In the genomic region with DNA sequence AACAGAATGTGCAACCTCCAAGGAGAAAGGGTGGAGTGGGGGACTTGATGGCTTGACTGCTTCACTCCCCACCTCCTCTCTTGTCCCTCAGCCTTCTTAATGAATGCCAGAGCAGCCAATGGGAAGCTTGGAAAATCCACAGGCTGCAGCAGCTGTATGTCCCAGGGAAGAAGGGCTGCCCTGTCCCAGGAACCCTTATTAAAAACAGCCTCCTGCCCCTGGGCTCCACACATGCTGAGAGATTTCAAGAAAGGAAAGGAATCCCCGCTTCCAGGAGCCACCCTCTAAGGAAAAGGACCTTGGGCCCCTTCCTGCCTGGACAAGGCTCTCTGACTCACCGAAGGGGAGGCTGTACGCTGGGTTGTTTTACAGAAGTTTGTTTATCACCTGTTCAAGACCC, we compare ENCODE assay signal across 13 mouse cellular contexts.
"Had no signal": no experiment of that assay in that cellular context is flagged by ENCODE, and none has a peak within 500 bp of the region (broad histone marks: within the 10 kb centered on the region; RNA-seq: fewer than 3 reads in every experiment).

No protein-coding gene starts in this region.

- ATAC-seq: midbrain, embryonic 15.5 days had no signal

- H3K4me2 ChIP-seq: limb, embryonic 12.5 days; liver, embryonic 13.5 days; lung, embryonic 15.5 days; midbrain, embryonic 11.5 days; midbrain, embryonic 15.5 days had no signal

- H3K9me3 ChIP-seq: limb, embryonic 12.5 days; liver, embryonic 13.5 days; lung, embryonic 15.5 days; megakaryocyte, embryonic 14.5 days; midbrain, embryonic 15.5 days had no signal

- H3K27me3 ChIP-seq: limb, embryonic 12.5 days; liver, embryonic 13.5 days; lung, embryonic 15.5 days; midbrain, embryonic 15.5 days had no signal

- H3K9ac ChIP-seq: limb, embryonic 12.5 days; liver, embryonic 13.5 days; liver, postnatal 0 days; lung, embryonic 15.5 days; midbrain, embryonic 15.5 days had no signal

- H3K36me3 ChIP-seq: limb, embryonic 12.5 days; liver, embryonic 13.5 days; lung, embryonic 15.5 days; midbrain, embryonic 15.5 days had no signal

- DNase-seq: liver; liver, embryonic 13.5 days; liver, postnatal 0 days; right cerebral cortex, postnatal 14 days; thymus, adult 2 months; thymus, postnatal 25 days had no signal

- H3K4me3 ChIP-seq: layer of hippocampus, adult 2 months; limb, embryonic 12.5 days; liver, embryonic 13.5 days; lung, embryonic 15.5 days; megakaryocyte, embryonic 14.5 days; midbrain, embryonic 15.5 days had no signal

- H3K4me1 ChIP-seq: midbrain, embryonic 15.5 days had no signal

- H3K27ac ChIP-seq: layer of hippocampus, adult 2 months; limb, embryonic 12.5 days; liver, embryonic 13.5 days; macrophage; midbrain, embryonic 15.5 days had no signal
